In genomic region chr2:17882389-17882788, GRCm38 (mm10) we compare ENCODE assay signal across 29 mouse cellular contexts.
DNase-seq lines count a peak whose midpoint lies in the region; ATAC-seq and TF ChIP-seq lines count a peak whose summit lies in the region.
"Had no signal": no experiment of that assay in that cellular context is flagged by ENCODE, and none has a peak within 500 bp of the region (broad histone marks: within the 10 kb centered on the region; RNA-seq: fewer than 3 reads in every experiment).

No protein-coding gene starts in this region.

- no peak overlapping the region for H3K4me3 ChIP-seq in forebrain, embryonic 14.5 days (ENCODE audit: low read depth, low read length)
- no peak overlapping the region for H3K4me3 ChIP-seq in forebrain, embryonic 11.5 days (ENCODE audit: low read depth, low read length)
- H3K4me3 ChIP-seq in hindbrain, postnatal 0 days (ENCODE audit: low read length) = no peak overlapping the region
- H3K4me3 ChIP-seq in hindbrain, embryonic 10.5 days = no peak overlapping the region
- H3K4me3 ChIP-seq in liver, embryonic 11.5 days (ENCODE audit: low read depth, low read length) = no peak overlapping the region
- H3K4me3 ChIP-seq: erythroblast, embryonic 14.5 days; heart, embryonic 10.5 days; hindbrain, embryonic 13.5 days; kidney, embryonic 15.5 days; liver, embryonic 15.5 days; stomach, embryonic 15.5 days had no signal

- TF ChIP-seq CTCF in hindbrain, postnatal 0 days (IDR thresholded peaks at IDR 0.05; ENCODE audit: low read depth) = peak; percentile 15; the same call in 1 of the 2 replicates
- no peak for TF ChIP-seq CTCF in brain, embryonic 14.5 days (IDR thresholded peaks at IDR 0.05; ENCODE audit: borderline replicate concordance, extremely low read depth, insufficient read depth, insufficient read length)

- no peaks in the 10 kb centered on the region for H3K36me3 ChIP-seq in forebrain, embryonic 14.5 days (ENCODE audit: control insufficient read depth, insufficient read depth, low read length)
- no peaks in the 10 kb centered on the region for H3K36me3 ChIP-seq in forebrain, embryonic 11.5 days (ENCODE audit: control insufficient read depth, insufficient read depth, low read length)
- H3K36me3 ChIP-seq in hindbrain, postnatal 0 days (ENCODE audit: insufficient read depth, low read length) = no peaks in the 10 kb centered on the region
- no peaks in the 10 kb centered on the region for H3K36me3 ChIP-seq in hindbrain, embryonic 10.5 days
- H3K36me3 ChIP-seq in liver, embryonic 11.5 days (ENCODE audit: control insufficient read depth, insufficient read depth, low read length) = no peaks in the 10 kb centered on the region
- H3K36me3 ChIP-seq: G1E; heart, embryonic 10.5 days; hindbrain, embryonic 13.5 days; kidney, embryonic 15.5 days; liver, embryonic 15.5 days; stomach, embryonic 15.5 days had no signal

- WGBS in forebrain, embryonic 14.5 days = 67% methylated on average over 12 of the region's 12 CpGs
- WGBS in forebrain, embryonic 11.5 days = 85% methylated on average over 12 of the region's 12 CpGs
- 62% methylated on average over 12 of the region's 12 CpGs for WGBS in hindbrain, postnatal 0 days
- 87% methylated on average over 12 of the region's 12 CpGs for WGBS in hindbrain, embryonic 10.5 days
- WGBS in liver, embryonic 11.5 days = 76% methylated on average over 12 of the region's 12 CpGs

- no peak overlapping the region for H3K9ac ChIP-seq in forebrain, embryonic 14.5 days (ENCODE audit: low read length)
- H3K9ac ChIP-seq in forebrain, embryonic 11.5 days (ENCODE audit: low read length) = no peak overlapping the region
- H3K9ac ChIP-seq in hindbrain, postnatal 0 days (replicated peaks; ENCODE audit: low read length) = no peak overlapping the region
- H3K9ac ChIP-seq in liver, embryonic 11.5 days (ENCODE audit: low read depth, low read length) = no peak overlapping the region
- H3K9ac ChIP-seq: forebrain, postnatal 0 days; hindbrain, embryonic 13.5 days; kidney, embryonic 15.5 days; liver, embryonic 15.5 days; stomach, embryonic 15.5 days had no signal

- no peak overlapping the region for H3K4me2 ChIP-seq in forebrain, embryonic 14.5 days (ENCODE audit: low read length)
- no peak overlapping the region for H3K4me2 ChIP-seq in forebrain, embryonic 11.5 days (ENCODE audit: low read depth, low read length, severe bottlenecking)
- H3K4me2 ChIP-seq in hindbrain, postnatal 0 days (ENCODE audit: low read depth, low read length) = no peak overlapping the region
- H3K4me2 ChIP-seq in liver, embryonic 11.5 days = no peak overlapping the region
- H3K4me2 ChIP-seq: hindbrain, embryonic 13.5 days; kidney, embryonic 15.5 days; liver, embryonic 15.5 days; midbrain, embryonic 11.5 days; stomach, embryonic 15.5 days had no signal

- no peak overlapping the region for H3K27ac ChIP-seq in forebrain, embryonic 14.5 days (ENCODE audit: low read depth, low read length)
- H3K27ac ChIP-seq in forebrain, embryonic 11.5 days (ENCODE audit: low read depth, low read length) = no peak overlapping the region
- H3K27ac ChIP-seq in hindbrain, postnatal 0 days = no peak overlapping the region
- no peak overlapping the region for H3K27ac ChIP-seq in hindbrain, embryonic 10.5 days
- H3K27ac ChIP-seq in liver, embryonic 11.5 days (ENCODE audit: low read depth, low read length) = no peak overlapping the region
- H3K27ac ChIP-seq: heart, embryonic 10.5 days; hindbrain, embryonic 13.5 days; kidney, embryonic 15.5 days; liver, embryonic 15.5 days; stomach, embryonic 15.5 days had no signal

- no peaks in the 10 kb centered on the region for H3K27me3 ChIP-seq in forebrain, embryonic 14.5 days (replicated peaks; ENCODE audit: control insufficient read depth, insufficient read depth, low read length)
- no peaks in the 10 kb centered on the region for H3K27me3 ChIP-seq in forebrain, embryonic 11.5 days (ENCODE audit: control insufficient read depth, insufficient read depth, low read length)
- no peaks in the 10 kb centered on the region for H3K27me3 ChIP-seq in hindbrain, postnatal 0 days (ENCODE audit: insufficient read depth, low read length)
- no peaks in the 10 kb centered on the region for H3K27me3 ChIP-seq in hindbrain, embryonic 10.5 days (ENCODE audit: insufficient read depth, poor library complexity, severe bottlenecking)
- H3K27me3 ChIP-seq in liver, embryonic 11.5 days (replicated peaks; ENCODE audit: control insufficient read depth, insufficient read depth, low read length) = no peaks in the 10 kb centered on the region
- H3K27me3 ChIP-seq: hindbrain, embryonic 13.5 days; kidney, embryonic 15.5 days; liver, embryonic 15.5 days; stomach, embryonic 15.5 days had no signal

- H3K9me3 ChIP-seq in forebrain, embryonic 14.5 days (replicated peaks; ENCODE audit: control insufficient read depth, low read length) = no peaks in the 10 kb centered on the region
- no peaks in the 10 kb centered on the region for H3K9me3 ChIP-seq in forebrain, embryonic 11.5 days (ENCODE audit: control insufficient read depth, low read length)
- H3K9me3 ChIP-seq in hindbrain, postnatal 0 days (ENCODE audit: low read length) = no peaks in the 10 kb centered on the region
- no peaks in the 10 kb centered on the region for H3K9me3 ChIP-seq in hindbrain, embryonic 10.5 days
- H3K9me3 ChIP-seq in liver, embryonic 11.5 days (ENCODE audit: control insufficient read depth, low read length) = no peaks in the 10 kb centered on the region
- H3K9me3 ChIP-seq: G1E; heart, embryonic 10.5 days; hindbrain, embryonic 13.5 days; kidney, embryonic 15.5 days; liver, embryonic 15.5 days; stomach, embryonic 15.5 days had no signal

- H3K4me1 ChIP-seq in forebrain, embryonic 14.5 days (ENCODE audit: control insufficient read depth, insufficient read depth, low read length) = peaks cover 5% of the 10 kb centered on the region
- H3K4me1 ChIP-seq in forebrain, embryonic 11.5 days (replicated peaks; ENCODE audit: control insufficient read depth, insufficient read depth, low read length) = no peaks in the 10 kb centered on the region
- no peaks in the 10 kb centered on the region for H3K4me1 ChIP-seq in hindbrain, postnatal 0 days (ENCODE audit: insufficient read depth, low read length)
- peaks cover 18% of the 10 kb centered on the region for H3K4me1 ChIP-seq in hindbrain, embryonic 10.5 days (replicated peaks)
- no peaks in the 10 kb centered on the region for H3K4me1 ChIP-seq in liver, embryonic 11.5 days (replicated peaks; ENCODE audit: control insufficient read depth, insufficient read depth, low read length)
- H3K4me1 ChIP-seq: liver, embryonic 15.5 days; stomach, embryonic 15.5 days had no signal

- peak; percentile 20 for DNase-seq in forebrain, embryonic 14.5 days (ENCODE audit: low spot score)
- DNase-seq in forebrain, embryonic 11.5 days (ENCODE audit: low spot score) = no peak
- no peak for DNase-seq in hindbrain, postnatal 0 days (ENCODE audit: low spot score)
- DNase-seq in hindbrain, embryonic 10.5 days (ENCODE audit: low spot score) = no peak
- peak; percentile 65 for DNase-seq in ES-CJ7 (ENCODE audit: low read depth, low spot score)
- DNase-seq in brain, embryonic 14.5 days (ENCODE audit: low read depth) = peak; percentile 54
- no peak for DNase-seq in liver, embryonic 11.5 days (ENCODE audit: low spot score)
- DNase-seq: adrenal gland, postnatal 14 days; cerebellum, adult 11-12 months; cerebellum, adult 9-11 months; embryo, embryonic 11 days; forebrain, postnatal 0 days; gastrocnemius, postnatal 10 days; kidney, postnatal 25 days; liver; lung, postnatal 36 days; right cerebral cortex, postnatal 25 days; thymus, postnatal 14 days had no signal

- no peak for TF ChIP-seq POLR2A in brain, embryonic 14.5 days (IDR thresholded peaks at IDR 0.05; ENCODE audit: borderline replicate concordance, extremely low read depth, insufficient read depth, insufficient read length, poor library complexity, severe bottlenecking)

- ATAC-seq in forebrain, embryonic 14.5 days = peak; percentile 6; the same call in 1 of the 2 replicates
- no peak for ATAC-seq in forebrain, embryonic 11.5 days (replicated peaks; ENCODE audit: low FRiP score)
- no peak for ATAC-seq in hindbrain, postnatal 0 days
- ATAC-seq in liver, embryonic 11.5 days (replicated peaks; ENCODE audit: low FRiP score) = no peak
- ATAC-seq: CD4-positive, CD25-positive, alpha-beta regulatory T cell, adult 4 months; forebrain, postnatal 0 days; intestine, postnatal 0 days; midbrain, embryonic 16.5 days had no signal

Comparison
In these comparisons a context has a peak if more than half of its experiments do, and no peak if none do; other contexts are left out.
1. DNase-seq: peak in forebrain, embryonic 14.5 days (single experiment), ES-CJ7 (single experiment) and brain, embryonic 14.5 days (single experiment); none in forebrain, embryonic 11.5 days (single experiment), hindbrain, postnatal 0 days (single experiment), hindbrain, embryonic 10.5 days (single experiment) and liver, embryonic 11.5 days (single experiment).